In the genomic region with DNA sequence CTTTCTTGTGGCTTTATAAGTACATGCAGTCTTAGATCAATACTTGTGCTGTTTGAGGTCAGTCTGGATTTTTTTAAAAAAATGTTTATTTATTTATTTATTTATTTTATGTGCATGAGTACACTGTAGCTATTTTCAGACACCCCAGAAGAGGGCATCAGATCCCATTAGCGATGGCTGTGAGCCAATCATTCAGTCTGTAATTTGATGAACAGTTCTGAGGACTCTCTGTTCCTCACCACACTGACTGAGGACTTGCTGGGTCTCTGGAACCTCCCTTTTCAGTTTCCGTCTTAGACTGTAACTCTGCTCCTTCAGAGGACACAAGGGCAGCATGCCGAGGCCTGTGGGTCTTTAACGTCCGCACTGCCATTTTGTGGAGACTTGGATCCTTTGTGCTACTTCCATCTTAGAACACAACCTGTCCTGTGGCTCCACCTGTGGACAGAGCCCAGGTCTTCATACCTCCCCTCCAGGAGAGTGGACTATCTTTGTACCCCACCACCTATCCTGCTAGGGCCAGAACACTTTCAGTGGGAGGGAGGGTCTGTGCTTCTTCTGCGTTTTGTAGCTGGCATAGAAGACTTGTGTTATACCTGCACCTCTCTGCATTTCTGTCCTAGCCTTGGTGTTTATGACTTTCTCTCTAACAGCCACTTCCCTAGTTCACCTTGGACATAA, we compare ENCODE assay signal across 10 mouse cellular contexts. TPM values are rescaled to one million over a fixed set of nuclear protein-coding genes. Genes with fewer than 3 reads are reported as not detected.
DNase-seq lines count a peak whose midpoint lies in the region; ATAC-seq lines count a peak whose summit lies in the region.
"Had no signal": no experiment of that assay in that cellular context is flagged by ENCODE, and none has a peak within 500 bp of the region (broad histone marks: within the 10 kb centered on the region; RNA-seq: fewer than 3 reads in every experiment).

No protein-coding gene starts in this region.

- H3K9ac ChIP-seq in intestine, embryonic 15.5 days: no peak overlapping the region
- H3K9ac ChIP-seq: limb, embryonic 12.5 days had no signal

- peaks cover 5% of the 10 kb centered on the region; the same call in 1 of the 2 replicates for H3K4me1 ChIP-seq in intestine, embryonic 15.5 days (replicated peaks)

- DNase-seq in frontal cortex, postnatal 25 days (ENCODE audit: low spot score in 2 of 2): no peak
- peak; percentile 43 to 56 for DNase-seq in layer of hippocampus, postnatal 10 days (ENCODE audit: low spot score in 2 of 2)
- no peak for DNase-seq in layer of hippocampus, adult 11-12 months (ENCODE audit: low spot score)
- DNase-seq in Muller cell, postnatal 12 days (ENCODE audit: inconsistent ontology term): peak; percentile 81
- no peak for DNase-seq in thymus, postnatal 4 days
- no peak for DNase-seq in spleen, adult 18-20 months

- H3K4me3 ChIP-seq in intestine, embryonic 15.5 days (replicated peaks): no peak overlapping the region
- H3K4me3 ChIP-seq: limb, embryonic 12.5 days had no signal

- ATAC-seq in frontal cortex, adult (ENCODE audit: low TSS enrichment): 0 out of 2 replicates have a peak, but pooled peaks have one; percentile 41
- 0 out of 2 replicates have a peak, but pooled peaks have one; percentile 32 for ATAC-seq in intestine, embryonic 15.5 days

- WGBS in intestine, embryonic 15.5 days: 87% methylated on average over 6 of the region's 6 CpGs

- H3K4me2 ChIP-seq in intestine, embryonic 15.5 days (replicated peaks): no peak overlapping the region
- H3K4me2 ChIP-seq: limb, embryonic 12.5 days had no signal

- no peaks in the 10 kb centered on the region for H3K9me3 ChIP-seq in intestine, embryonic 15.5 days
- H3K9me3 ChIP-seq: limb, embryonic 12.5 days had no signal

- H3K36me3 ChIP-seq in intestine, embryonic 15.5 days: peaks cover 21% of the 10 kb centered on the region

- no peak overlapping the region for H3K27ac ChIP-seq in intestine, embryonic 15.5 days
- H3K27ac ChIP-seq: limb, embryonic 12.5 days had no signal

- no peaks in the 10 kb centered on the region for H3K27me3 ChIP-seq in intestine, embryonic 15.5 days (replicated peaks)
- H3K27me3 ChIP-seq: CH12.LX; limb, embryonic 12.5 days had no signal

RNA-seq across cellular contexts. Expression of a gene that starts 28.9 kb away (rescaled TPM):
- total RNA-seq in layer of hippocampus, postnatal 10 days (2021): 100 to 1,000 TPM; 115 TPM
- 94.6 and 94.7 TPM in 2 replicates for polyA plus RNA-seq in intestine, embryonic 15.5 days (2015; fragmentation: Nextera tagmentation; extraction: Ambion mirVana)

Comparison
In these comparisons a context has a peak if more than half of its experiments do, and no peak if none do; other contexts are left out.
1. DNase-seq: peak in layer of hippocampus, postnatal 10 days (2 of 2) and Muller cell, postnatal 12 days (single experiment); none in frontal cortex, postnatal 25 days (0 of 2), layer of hippocampus, adult 11-12 months (single experiment), thymus, postnatal 4 days (single experiment) and spleen, adult 18-20 months (0 of 2).